Mouse (Mus musculus) embryonic fibroblast, embryonic 13.5 days (primary cell): ENCODE measurements at regions not wholly inside any gene's neighbourhood (a gene's known extent, or its start where the extent isn't known, plus 50 kb on each side); places are given as distances from the start of the nearest gene placed in this dataset.

Experiments used
- H3K27ac ChIP-seq: 2 replicates; pipeline ENCODE4 v1.5.1; 2012; ENCODE audit warnings: low read length, control low read depth, inconsistent platforms; ENCODE audit not compliant: insufficient read depth
- H3K4me1 ChIP-seq: 2 replicates; pipeline ENCODE4 v1.6.1; 2011; ENCODE audit warnings: low read length; ENCODE audit not compliant: control insufficient read depth, insufficient read depth
- H3K4me3 ChIP-seq: 2 replicates; pipeline ENCODE4 v1.5.1; 2011; ENCODE audit warnings: mild to moderate bottlenecking, control low read depth, low read length; ENCODE audit not compliant: insufficient read depth
- CTCF ChIP-seq: IDR thresholded peaks from 2 replicates; pipeline ENCODE4 v1.5.1; 2011; ENCODE audit warnings: mild to moderate bottlenecking, control low read depth, low read length, moderate library complexity, borderline replicate concordance; ENCODE audit not compliant: insufficient read depth
- POLR2A ChIP-seq: IDR thresholded peaks from 2 replicates; pipeline ENCODE4 v1.6.1; 2011; ENCODE audit warnings: low read depth, mild to moderate bottlenecking, control low read depth, low read length, moderate library complexity

DNA sequence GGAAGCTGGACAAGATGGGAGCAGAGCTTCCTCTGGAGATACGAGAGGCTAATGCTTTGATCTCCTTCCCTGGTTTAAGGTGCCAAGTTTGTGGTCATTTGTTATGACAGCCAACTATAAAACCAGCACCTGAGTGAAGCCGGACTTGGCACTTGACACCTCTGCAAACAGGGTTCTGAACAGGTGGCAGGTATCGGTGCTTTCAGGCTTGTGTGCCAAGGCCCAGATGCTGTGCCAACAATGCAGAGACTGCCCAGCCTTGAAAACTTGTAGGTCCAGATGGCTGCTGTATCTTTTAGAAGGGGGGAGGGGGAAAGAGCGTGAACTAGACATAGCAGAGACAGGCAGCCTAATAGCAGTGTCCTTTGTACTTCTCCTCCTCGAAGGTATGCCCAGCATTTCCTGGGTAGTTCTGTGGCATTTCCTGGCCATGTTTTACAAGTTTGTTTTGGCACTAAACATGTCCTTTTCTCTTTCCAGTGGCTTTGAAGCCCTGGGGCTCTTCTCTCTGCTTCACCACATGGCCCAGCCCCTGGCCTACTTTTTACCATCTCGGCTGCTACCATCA, 196.3 kb upstream of the Maf start:
- no peak for TF ChIP-seq CTCF
- TF ChIP-seq POLR2A: no peak
- Histone ChIP-seq H3K27ac (no peak overlapping the region), H3K4me3 (no peak overlapping the region), H3K4me1 (no peaks in the 10 kb centered on the region)

DNA sequence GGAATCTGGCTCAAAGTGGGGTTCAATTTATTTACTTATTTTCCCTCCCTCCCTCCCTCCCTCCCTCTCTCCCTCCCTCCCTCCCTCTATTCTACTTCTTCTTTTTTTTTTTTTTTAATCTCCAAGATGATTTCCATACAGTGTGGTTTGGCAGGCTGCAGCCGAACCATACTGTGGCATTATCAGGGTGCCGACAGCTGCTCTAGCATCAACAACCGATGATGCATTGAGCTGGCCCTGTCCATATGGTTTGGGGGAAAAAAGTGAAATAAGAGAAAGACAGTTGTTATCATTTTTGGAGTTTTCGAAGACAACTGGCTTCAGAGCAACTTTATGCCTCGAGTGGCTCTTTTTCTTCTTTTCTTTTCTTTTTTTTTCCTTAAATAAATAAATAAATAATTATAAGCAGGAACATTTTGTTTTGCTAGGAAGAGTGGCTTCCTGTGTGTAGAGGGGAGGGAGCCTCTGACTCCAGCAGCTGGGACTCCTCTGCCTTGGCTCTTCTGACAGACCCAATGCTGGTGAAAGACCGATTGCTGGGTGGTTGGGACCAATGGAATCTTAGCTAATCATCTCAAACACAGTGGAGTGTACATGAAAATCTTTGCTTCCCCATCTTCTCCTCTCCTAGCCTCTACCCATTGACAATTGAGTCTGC, 190.1 kb upstream of the Maf start:
- Histone ChIP-seq H3K4me1 (no peaks in the 10 kb centered on the region), H3K4me3 (no peak overlapping the region), H3K27ac (peak overlapping the region; percentile 3; the same call in 1 of the 2 replicates)
- TF ChIP-seq POLR2A (no peak), CTCF (no peak)

DNA sequence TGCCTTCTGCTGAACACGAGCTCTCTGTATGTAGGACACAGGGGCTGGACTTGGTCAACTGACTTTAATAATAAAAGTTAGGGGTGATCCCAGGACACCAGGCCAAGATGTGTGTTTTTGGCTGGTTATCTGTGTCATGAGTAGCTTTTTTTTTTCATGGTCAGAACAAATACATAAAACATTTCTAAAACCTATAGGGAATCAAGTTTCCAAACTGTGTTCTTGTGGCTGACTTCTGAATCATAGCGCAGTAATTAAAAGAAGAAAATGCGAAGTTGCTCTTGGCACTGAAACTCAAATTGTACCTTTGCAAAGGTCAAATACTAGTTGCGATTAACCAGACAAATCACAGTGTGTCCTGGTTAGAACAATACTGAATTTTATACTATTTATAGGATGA, 189.5 kb upstream of the Maf start:
- H3K4me1 ChIP-seq: no peaks in the 10 kb centered on the region
- no peak for TF ChIP-seq CTCF
- TF ChIP-seq POLR2A: no peak
- no peak overlapping the region for H3K4me3 ChIP-seq
- peak overlapping the region; percentile 78 for H3K27ac ChIP-seq

DNA sequence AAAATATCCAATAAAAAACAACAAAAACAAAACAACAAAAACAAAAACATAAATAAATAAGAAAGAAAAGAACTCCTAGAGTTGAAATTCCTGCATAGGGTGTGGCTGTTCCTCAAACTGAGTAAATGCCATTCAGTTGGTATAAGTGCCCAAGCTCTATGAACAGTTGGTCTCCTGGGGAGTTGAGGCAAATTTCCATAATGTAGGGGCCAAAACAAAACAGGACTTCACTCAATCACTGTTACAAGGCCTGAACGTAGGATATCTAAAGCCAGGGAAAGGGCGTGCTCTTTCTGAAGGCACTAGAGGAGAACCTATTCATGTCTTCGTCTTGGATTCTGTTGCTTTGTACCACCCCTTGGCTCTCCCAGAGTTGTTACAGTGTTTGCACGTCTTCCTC, 188.5 kb upstream of the Maf start:
- Histone ChIP-seq H3K4me1 (no peaks in the 10 kb centered on the region), H3K4me3 (no peak overlapping the region), H3K27ac (no peak overlapping the region)
- TF ChIP-seq CTCF (no peak), POLR2A (no peak)

DNA sequence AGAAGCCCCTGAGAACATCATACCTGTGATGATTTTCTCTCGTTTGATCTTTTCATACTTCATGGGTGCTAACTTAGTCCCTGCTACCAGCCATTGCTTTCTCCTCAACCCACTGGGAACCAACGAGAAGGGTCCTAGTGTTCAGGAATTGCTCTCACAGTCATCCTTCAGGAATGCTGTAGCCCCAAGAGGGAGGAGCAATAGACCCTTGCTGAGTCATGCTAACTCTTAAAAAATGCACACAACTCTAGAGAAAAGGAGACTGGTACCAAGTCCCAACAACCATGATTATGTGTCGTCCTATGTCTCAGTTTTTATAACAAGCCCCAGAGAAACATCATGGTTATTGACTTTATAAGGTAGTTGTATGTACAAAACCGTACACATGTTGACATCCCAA, 180.7 kb upstream of the Maf start:
- TF ChIP-seq CTCF: no peak
- no peak for TF ChIP-seq POLR2A
- Histone ChIP-seq H3K4me1 (peaks cover 3% of the 10 kb centered on the region), H3K4me3 (no peak overlapping the region), H3K27ac (no peak overlapping the region)

DNA sequence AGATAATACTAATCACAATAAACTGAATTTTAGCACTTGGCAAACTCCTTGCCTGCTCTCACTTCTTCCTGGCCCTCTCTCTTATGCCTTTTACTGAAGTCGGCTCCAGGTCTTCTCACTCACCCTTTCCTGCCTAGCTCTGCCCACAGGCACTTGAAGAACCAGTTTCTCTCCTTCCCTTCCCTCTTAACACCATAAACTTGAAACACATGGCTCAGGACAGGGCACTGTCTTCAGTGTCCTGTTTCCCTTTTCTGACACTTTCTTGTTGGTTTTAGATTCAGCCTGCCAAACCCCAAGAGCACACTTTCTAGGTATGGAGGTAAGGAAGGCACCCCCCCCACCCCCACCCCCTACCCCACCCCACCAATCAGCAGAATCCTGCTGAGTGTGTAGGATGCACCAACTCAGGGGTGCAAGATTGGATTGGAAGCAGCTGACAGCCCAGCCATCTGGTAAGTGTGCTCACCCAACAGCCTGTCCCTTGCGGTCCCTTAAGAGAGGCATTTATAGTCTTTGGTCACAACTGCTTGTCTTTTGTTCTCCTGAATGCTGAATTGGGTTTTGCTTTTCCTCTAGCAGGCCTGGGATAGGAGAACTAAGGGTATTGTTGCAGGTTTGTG, 177.6 kb upstream of the Maf start:
- no peak overlapping the region for H3K4me3 ChIP-seq
- H3K4me1 ChIP-seq: peaks cover 3% of the 10 kb centered on the region
- H3K27ac ChIP-seq: no peak overlapping the region
- TF ChIP-seq CTCF: no peak
- TF ChIP-seq POLR2A: no peak

DNA sequence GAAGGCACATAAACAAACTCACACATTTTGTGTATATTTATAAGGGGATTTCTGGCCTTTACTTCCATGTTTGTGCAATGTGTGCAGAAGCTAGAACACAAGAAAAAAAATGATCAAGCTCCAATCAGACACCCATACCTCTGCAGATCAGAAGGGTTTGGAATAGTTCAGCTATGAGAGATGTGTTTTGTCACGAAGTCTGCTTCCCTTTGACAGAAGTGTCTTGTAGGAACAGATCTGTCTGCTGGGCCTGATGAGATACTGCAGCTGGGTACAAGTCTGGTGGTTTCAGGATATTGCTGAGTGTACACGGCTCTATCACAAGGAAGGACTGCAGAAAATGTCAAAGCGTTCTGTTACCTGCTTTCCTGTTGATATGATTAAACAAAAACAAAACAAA, 176.2 kb upstream of the Maf start:
- no peak overlapping the region for H3K27ac ChIP-seq
- H3K4me3 ChIP-seq: no peak overlapping the region
- TF ChIP-seq CTCF (no peak), POLR2A (no peak)
- H3K4me1 ChIP-seq: peaks cover 3% of the 10 kb centered on the region

DNA sequence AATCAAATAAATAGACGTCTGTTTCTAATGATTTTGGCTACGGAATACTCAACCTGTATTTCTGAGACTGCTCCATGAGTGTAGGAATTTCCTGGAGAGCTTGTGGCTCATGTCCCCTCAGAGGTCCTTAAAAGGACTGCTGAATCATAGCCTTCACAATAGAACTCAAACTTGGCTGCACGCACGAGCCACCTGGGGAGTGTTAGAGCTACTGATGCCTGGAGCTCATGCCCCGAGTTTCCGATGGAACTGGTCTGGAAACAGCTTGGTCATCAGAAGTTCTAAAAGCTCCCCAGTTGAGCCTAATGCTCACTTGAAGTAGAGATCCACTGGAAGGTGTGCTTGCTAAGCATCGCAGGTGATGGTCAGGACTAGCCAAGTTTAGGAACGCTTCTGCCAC, 174.3 kb upstream of the Maf start:
- TF ChIP-seq POLR2A (no peak), CTCF (no peak)
- H3K27ac ChIP-seq: no peak overlapping the region
- H3K4me3 ChIP-seq: no peak overlapping the region
- no peaks in the 10 kb centered on the region for H3K4me1 ChIP-seq

DNA sequence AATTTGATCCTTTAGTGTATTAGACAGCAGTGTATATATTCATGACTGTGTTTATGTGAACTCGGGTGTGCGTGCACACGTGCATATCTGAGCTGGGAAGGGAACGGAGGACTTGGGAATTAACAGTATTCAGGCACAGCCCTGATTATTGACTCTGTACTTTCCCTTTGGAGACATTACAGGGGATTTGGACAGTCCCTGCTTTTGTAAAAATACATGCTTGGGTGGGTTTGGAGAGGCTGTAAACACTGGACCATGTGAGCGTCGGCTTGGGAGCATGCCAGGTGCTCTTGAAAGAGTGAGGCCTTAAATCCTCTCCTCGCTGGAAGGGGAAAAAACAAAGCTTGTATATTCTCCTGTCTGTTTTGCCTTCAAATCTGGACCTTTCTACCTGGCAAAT, 167.2 kb upstream of the Maf start:
- H3K4me3 ChIP-seq: no peak overlapping the region
- no peaks in the 10 kb centered on the region for H3K4me1 ChIP-seq
- no peak overlapping the region for H3K27ac ChIP-seq
- TF ChIP-seq CTCF (no peak), POLR2A (no peak)

DNA sequence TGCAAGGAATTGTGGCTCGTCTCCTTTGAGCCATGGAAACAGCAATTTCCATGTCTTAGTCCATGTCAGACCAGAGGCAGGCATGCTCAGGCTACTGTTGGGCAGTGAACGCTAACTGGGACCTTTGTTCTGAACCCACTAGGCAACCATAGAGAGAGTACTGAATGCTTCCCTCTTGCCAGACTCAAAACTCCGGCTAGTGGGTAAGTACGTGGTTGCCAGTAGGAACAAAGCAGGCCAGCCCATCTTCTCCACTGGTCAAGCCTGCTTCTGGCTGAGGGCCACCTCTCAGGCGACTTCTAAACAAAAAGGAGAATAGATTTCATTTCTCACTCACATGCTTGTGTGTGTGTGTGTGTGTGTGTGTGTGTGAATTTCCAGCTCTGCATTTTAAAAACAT, 163.8 kb upstream of the Maf start:
- TF ChIP-seq CTCF: no peak
- TF ChIP-seq POLR2A: no peak
- Histone ChIP-seq H3K27ac (no peak overlapping the region), H3K4me1 (no peaks in the 10 kb centered on the region), H3K4me3 (no peak overlapping the region)
